Mouse (Mus musculus) frontal cortex, postnatal 36 days (tissue): Measurements from ENCODE around the gene Mthfs.
"Not testable (repeated sequence)": the region's sequence is repeated elsewhere in the genome, so short reads cannot be mapped to it uniquely, and the experiment has no call there.

Source experiments
- DNase-seq, 2 experiments: peaks; one replicate each; pipeline ENCODE4 v3.0.0; 2022; ENCODE audit warnings: low spot score in 2 of 2

Mthfs gene

DNA sequence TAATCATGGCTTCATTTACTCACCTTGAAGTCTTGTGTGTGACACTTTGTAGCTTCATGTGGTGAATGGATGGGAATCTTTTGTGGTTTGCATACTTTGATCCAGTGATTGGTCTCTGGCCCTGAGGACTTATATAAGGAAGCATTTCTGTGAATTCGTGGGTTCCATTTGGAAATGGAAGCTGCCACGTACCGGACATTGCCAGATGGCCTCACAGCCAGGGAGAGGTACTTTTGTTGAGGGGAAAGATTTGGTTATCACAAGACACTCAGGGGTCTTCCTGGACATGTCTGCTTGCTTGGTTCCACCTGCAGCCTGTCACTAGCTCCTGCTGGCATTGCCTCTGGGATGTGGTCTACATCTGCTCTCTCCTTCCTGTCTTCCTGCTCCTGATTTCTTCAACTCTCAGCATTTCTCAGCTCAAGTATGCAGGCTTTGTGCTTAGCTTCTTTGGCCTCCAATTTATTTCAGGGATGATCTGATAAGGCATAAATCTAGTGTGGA, 30.1 kb downstream of the Mthfs start:
- DNase-seq: not testable (repeated sequence)

DNA sequence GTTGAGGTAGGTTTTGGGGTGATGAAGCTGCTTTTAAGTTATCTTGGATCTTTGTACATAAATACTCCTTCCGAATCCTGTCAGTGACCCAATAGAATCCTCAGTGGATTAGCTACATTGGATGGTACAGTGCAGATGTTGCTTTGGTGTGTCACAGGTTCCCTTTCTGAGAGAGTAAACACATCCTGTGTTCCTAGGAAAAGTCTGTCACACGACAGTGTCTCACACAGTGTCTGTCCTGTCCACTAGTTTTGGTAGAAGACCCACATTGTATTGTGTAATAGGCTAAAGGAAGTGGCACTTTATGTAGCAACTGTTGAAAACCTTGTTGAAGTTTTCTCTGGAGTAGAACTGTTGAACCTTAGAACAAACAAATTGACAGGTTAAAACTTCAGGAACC, 42.9 kb downstream of the Mthfs start:
- no peak for DNase-seq

DNA sequence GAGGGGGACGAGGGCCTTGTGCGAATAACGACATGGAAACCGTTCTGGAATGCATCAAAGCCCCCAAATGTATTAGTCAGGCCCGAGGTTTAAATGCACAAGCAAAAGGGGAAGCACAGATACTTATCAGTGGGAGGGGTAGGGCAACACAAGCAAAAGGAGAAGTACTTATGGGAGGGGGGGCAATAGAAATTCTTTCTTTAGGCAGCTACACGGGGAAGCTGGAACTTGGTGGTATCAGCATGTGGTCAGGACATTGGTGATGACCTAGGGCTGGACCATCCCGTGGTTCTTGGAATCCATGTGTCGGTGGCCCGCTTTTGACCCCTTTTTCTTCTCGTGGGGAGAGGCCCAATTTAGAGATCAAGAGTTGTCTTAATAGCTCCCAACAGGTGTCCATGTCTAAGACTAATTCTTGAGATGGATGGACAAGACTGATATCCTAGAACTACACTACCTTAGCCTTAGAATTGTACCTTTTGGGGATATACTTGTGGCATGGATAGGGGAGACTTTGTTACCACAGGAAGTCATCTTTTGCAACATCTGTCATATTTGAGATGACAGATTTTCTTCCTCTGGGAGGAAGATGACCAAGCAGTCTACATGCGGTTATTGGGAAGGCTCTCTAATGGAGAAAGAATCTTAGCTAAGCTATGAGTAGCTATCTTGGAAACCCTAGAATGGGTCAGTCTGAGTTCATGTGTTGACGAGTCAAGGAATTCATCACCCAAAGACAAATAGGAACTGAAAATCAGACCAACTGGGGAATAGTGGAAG, 46.3 kb downstream of the Mthfs start:
- DNase-seq: no peak

DNA sequence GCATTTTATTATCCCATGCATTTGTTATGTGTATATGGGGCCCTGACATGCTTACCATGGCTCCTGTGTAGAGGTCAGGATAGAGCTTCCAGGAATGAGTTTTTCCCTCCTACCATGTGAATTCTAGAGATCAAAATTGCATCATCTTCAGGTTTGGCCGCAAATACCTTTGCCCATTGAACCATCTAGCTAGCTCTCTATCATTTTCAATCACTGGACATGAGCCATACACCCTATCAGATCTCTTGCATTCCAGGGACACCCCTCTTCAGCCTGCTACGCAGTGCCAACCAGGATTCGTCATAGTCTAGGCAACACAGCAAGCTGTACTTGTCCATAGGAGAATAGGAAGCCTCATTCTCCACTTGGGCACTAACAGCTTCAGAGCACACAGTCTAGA, 53.5 kb downstream of the Mthfs start:
- DNase-seq: no peak

DNA sequence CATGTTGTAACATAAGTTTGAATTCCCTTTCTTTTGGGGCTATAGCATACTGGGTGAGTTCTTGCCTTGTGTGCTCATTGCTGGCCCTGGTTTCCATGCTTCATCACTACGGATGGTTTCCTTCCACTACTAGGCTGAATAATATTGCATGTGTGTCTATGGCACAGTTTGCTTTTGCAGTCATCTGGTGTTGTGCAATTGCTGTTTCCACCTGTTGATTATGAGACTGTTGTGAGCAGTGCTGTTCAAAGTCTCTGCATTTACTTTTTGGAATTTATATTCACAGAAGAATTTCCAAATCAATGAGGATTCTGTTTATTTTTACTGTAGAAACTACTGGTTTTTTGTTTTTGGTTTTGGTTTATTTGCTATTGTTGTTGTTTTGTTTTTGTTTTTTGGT, 54.1 kb downstream of the Mthfs start:
- DNase-seq: no peak

DNA sequence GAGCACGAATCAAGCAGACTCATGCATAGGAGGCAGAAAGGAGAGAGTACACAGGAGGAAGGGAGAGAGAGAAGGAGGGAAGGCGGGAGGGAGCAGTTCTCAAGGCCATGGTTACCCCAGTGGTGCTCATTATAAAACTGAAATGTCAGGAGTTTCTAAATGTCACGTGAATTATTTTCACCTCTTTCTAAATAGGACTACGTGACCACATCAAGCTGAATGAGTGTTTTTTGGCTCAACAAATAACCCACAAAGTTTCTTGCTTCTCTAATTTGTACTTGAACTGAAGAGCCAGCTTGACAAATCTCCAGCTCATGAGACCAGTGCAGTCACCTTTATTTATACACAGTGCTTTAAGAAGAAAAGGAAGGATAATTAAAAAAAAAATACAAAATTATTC, 56.6 kb downstream of the Mthfs start:
- no peak for DNase-seq

DNA sequence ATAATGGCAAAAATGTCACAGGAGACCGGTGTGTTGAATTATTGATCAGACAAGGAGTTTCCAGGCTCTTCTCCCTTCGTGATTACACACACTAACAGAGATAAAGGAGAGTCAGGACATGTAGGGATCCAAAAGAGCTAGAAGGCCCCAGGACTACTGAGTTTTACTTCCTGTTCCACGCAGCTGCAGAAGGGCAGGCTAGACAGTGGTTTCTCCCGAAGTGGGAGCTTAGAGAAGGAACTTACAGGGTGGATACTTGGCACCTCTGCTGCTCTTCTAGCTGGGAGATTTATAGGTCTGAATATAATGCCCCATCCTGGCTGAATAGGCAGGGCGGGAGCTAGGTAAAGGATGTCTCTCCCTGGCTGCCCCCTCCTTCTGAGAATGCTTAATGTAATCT, 57.1 kb downstream of the Mthfs start:
- no peak for DNase-seq

DNA sequence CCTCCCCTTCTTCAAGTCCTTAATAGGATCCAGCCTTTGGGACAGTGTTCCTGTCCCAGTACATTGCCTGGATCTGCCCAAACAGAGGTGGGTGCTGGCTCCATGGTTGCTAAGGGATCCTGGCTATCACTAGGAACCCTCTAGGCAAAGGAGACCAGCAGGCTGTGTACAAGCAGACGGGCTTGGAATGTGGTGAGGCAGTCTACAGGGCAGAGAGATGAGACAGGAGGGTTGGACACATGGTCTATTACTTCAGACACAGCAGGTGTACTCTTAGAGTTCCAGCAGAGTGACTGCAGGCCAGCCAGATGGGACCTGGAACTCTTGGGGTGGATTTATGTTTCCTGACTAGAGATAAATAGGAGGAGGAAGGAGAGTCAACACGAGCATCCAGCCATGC, 59.9 kb downstream of the Mthfs start:
- DNase-seq: no peak

DNA sequence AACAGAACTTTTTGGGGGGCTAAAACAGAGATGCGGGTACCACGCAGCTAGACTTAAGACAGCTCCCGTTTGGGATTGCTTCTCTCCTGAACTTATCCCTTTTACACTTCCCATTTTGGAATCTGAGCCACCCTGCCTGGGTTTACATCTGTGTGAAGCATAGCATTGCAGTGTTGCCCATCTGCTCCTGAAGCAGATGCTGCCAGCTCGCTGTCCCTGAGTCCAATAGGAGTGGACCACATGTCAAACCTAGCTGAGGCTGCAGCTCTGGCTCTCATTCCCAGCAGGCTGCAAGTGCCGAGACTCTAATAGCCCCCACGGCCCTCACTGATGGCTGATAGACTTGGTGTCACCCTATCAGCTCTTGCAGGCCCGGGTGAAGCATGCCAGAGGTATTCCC, 63.3 kb downstream of the Mthfs start:
- no peak for DNase-seq

- DNase-seq: peak in 1 of 2 experiments; percentile 16
These were observed 67.7 kb downstream of the Mthfs start for GRCm38 (mm10) chr9:89278207-89278606.

DNA sequence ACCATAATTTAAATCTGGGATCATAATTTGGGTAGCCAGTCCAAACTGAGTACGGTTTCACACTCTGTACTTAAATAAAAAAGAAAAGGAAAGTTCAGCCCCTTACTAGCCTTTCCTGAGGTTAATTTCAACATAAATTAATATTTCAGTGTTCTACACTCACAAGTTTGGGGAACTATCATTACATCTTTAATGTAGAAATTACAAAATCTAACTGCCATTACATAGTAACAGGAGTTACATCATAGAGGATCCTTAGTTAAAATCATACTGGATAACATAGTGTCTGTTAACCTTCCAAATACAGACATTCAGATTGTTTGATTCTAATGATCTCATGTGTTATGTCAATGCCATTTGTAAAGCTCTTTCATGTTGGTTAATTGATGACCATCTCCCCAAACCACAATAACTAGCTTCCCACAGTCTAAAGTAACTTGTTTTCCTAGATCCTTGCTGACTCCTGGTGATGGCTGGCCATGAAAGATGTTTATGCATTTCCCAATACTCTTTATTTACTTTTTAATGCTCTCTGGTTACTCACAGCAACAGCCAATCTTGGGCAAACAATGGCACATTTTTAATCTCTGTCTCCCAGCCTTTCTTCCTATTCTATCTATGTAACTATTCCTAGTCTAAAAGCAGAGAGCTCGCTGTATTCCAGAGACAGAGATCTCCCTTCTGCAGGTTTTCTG, 72.0 kb downstream of the Mthfs start:
- no peak for DNase-seq

DNA sequence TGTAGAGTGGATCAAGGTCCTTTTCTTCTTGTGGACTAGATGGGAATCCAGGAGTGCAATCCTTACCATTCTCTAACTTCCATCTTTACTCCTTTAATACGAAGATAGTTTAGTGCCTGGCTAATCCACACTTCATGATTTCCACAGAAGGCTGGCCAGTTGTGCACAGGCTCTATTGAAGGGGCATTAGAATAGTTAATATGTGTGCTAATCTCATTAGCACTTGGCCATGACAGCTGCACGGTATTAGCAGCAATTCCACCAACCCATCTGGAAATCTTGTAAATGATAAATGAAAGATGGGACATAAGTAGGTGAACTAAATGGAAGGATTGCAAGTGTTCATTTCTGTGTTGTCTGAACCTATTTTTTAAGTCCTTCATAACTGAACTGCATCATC, 77.6 kb downstream of the Mthfs start:
- DNase-seq: no peak

DNA sequence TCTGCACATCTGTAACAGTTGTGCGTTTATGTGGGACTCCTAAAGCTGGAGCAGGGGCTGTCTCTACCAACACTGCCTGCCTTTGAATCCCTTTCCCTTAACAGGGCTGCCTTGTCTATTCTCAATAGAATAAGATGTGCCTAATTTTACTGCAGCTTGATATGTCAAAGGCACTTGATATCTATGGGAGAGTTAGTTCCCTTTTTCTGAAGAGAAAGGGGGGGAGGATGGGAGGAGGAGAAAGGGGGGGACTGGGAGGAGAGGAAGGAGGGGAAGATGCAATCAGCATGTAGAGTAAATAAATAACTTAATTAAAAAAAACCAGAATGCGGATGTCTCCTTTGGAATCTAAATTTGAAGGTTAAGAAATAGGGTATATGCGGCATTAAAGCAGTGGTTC, 82.9 kb downstream of the Mthfs start:
- DNase-seq: no peak

DNA sequence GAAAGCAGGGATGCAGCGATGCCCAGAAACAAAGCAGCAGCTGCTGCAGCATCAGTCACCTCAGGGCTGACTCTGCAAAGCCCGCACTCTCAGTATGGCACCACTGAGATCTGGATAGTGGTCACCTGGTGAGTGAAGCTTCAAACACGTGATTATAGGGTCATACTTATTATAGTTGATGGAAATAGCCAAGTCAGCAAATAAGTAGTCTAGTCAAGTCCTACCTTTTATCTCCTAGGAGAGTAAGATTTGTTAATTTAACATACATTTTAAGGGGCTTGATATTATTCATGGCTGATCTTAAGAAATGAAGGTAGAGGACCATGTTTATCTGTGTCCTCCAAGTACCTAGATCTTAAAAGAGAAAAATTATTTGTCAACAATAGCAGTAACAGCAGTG, 83.6 kb downstream of the Mthfs start:
- no peak for DNase-seq

- no peak for DNase-seq
These were observed 95.2 kb downstream of the Mthfs start for GRCm38 (mm10) chr9:89305637-89306036.

DNA sequence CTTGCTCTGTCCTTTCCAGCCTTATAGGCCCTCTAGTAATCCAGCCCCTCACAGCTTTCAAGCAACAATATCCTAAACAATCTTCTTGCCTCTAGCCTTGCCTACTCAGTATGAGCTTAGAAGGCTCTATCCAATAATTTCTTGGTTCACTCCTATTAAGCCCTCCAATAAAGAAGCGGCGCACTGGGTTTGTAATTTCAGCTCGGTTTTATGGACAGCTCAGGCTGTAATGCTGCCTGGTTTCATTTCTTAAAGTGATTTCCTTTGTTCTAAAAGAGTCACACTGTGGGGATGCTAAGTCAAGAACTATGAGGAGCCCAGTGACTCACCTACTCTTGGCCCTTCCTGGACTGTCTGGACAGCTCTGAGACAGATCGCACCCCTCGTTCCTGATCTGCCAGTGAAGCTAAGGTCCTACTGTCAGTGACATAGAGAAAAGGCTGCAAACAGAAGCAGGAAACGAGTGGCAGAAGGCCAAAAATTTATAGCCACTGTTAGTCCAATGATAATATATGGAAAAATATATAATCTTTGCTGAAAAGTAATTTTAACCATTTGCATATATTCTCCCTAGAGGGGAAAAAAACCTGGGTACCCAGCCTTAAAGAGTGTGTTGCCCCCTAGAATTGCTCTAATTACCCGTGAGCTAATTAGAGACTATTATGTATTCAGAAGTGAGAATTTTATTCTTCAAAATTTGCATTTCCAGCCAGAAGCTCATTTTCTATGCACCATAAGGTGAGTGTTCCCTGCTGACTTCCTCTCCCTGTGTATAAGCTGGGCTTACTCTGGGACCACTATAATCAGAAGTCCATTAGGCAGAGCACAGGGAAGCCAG, 98.1 kb downstream of the Mthfs start:
- no peak for DNase-seq

DNA sequence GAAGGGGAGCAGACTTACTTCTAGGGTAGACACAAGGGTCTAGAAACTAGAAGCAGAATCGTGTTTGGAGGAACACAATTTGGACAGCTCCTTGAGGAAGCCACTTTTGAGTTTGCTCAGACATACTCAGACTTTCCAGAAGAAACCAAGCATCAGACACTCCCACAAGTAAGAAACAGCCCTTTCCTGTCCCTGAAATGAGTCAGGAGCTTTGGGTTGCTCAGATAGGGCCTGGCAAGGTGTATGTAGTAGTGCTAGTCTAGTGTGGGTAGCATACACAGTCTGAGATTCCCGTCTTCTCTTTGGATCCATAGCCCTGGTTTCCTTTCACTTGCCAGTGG, 98.7 kb downstream of the Mthfs start:
- DNase-seq: no peak

DNA sequence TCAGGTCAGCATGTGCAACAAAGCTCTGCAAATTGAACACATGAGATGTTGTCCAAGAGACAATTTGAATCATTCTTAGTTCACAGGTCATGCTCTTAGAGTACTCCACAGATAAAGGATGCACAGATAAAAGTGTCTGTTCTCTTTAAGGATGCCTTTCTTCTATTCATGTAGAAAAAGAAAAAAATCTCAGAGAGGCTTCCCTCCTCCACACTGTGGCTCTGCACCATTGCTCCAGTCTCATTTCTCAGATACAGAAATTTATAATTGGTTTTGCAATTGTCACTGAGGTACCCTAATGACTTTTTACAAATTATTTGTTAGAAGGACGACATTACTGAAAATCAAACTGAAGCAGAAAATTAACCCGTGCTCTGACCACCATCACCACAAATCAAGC, 101.2 kb downstream of the Mthfs start:
- DNase-seq: no peak

GRCm38 (mm10) chr9:89373731-89374130, 163.3 kb downstream of the Mthfs start:
- no peak for DNase-seq

GRCm38 (mm10) chr9:89374650-89375049, 164.2 kb downstream of the Mthfs start:
- DNase-seq: no peak

DNA sequence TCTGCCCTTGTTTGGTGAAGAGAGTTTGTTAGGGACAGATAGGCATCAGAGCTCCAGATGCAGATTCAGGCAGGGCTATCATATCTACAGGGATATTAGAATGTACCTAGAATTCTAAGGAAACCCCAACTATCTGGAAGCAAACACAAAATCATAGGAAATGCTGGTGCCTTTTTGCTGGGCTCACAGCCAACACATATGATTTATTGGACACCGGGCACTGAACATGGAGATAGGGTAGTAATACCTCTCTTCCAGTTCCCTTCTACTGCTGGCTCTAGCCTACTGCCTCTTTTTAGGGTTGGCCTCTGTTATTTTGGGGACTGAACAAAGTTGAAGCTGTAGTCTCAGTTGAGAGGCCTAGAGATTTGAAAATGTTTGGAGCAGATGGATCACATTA, 192.6 kb downstream of the Mthfs start:
- DNase-seq: no peak
